Mouse (Mus musculus): Measurements from ENCODE around the gene Strap.
A peak's percentile ranks its signal among the peaks of the same experiment; 100 is the strongest.

Strap gene

GRCm38 (mm10) chr6:137723898-137724297 is 11.0 kb upstream of the Strap start:
- no peak for DNase-seq

- peak; percentile 38 for DNase-seq
Observed at GRCm38 (mm10) chr6:137734460-137734845, 425 bp upstream of the Strap start.

GRCm38 (mm10) chr6:137735671-137736238 is 877 bp downstream of the Strap start:
- no peak for DNase-seq

GRCm38 (mm10) chr6:137740972-137741371 is 6.1 kb downstream of the Strap start:
- DNase-seq, result peak; percentile 50

- no peak for DNase-seq
Observed at GRCm38 (mm10) chr6:137744700-137745099, 9.8 kb downstream of the Strap start.

- peak; percentile 29 for DNase-seq
Observed at GRCm38 (mm10) chr6:137747174-137747928, 12.5 kb downstream of the Strap start.

- DNase-seq, result no peak
Observed at GRCm38 (mm10) chr6:137751551-137752274, 16.8 kb downstream of the Strap start.

- no peak for DNase-seq
Observed at GRCm38 (mm10) chr6:137752275-137752655, 17.4 kb downstream of the Strap start.

GRCm38 (mm10) chr6:137754056-137754856 is 19.4 kb downstream of the Strap start, which contains the start of gene Dera:
Gene Dera (plus strand): TSS chr6:137754546.
- peak; percentile 96 for DNase-seq

- DNase-seq, result no peak
Observed at GRCm38 (mm10) chr6:137754857-137755232, 20.0 kb downstream of the Strap start.

- DNase-seq, result peak; percentile 35
Observed at GRCm38 (mm10) chr6:137756310-137756709, 21.4 kb downstream of the Strap start.

GRCm38 (mm10) chr6:137757891-137758290 is 23.0 kb downstream of the Strap start:
- DNase-seq, result no peak

GRCm38 (mm10) chr6:137759681-137760080 is 24.8 kb downstream of the Strap start:
- DNase-seq, result no peak

GRCm38 (mm10) chr6:137760966-137761365 is 26.1 kb downstream of the Strap start:
- no peak for DNase-seq

GRCm38 (mm10) chr6:137764572-137765210 is 29.8 kb downstream of the Strap start:
- no peak for DNase-seq

- DNase-seq, result no peak
Observed at GRCm38 (mm10) chr6:137766177-137766576, 31.3 kb downstream of the Strap start.

GRCm38 (mm10) chr6:137771621-137772250 is 36.9 kb downstream of the Strap start:
- no peak for DNase-seq

- DNase-seq, result no peak
Observed at GRCm38 (mm10) chr6:137772918-137773636, 38.2 kb downstream of the Strap start.

- DNase-seq, result no peak
Observed at GRCm38 (mm10) chr6:137773637-137774028, 38.8 kb downstream of the Strap start.

- DNase-seq, result no peak
Observed at GRCm38 (mm10) chr6:137774166-137774565, 39.3 kb downstream of the Strap start.

GRCm38 (mm10) chr6:137775159-137775558 is 40.3 kb downstream of the Strap start:
- DNase-seq, result no peak
